Mouse (Mus musculus) cortical plate, adult 2 months (tissue): ENCODE results near the gene Arap2. TPM values are rescaled to one million over a fixed set of nuclear protein-coding genes. Genes with fewer than 3 reads are reported as not detected.

Source experiments
- H3K27ac ChIP-seq: fragments of 200-500 bp; 2 replicates; pipeline ENCODE4 v1.5.1; 2012; ENCODE audit warnings: low read length, control low read depth, inconsistent platforms; ENCODE audit not compliant: insufficient read depth
- H3K4me1 ChIP-seq: fragments of 200-500 bp; 2 replicates; pipeline ENCODE4 v1.6.1; 2011; ENCODE audit warnings: low read length; ENCODE audit not compliant: control insufficient read depth, insufficient read depth
- H3K4me3 ChIP-seq: fragments of 200-500 bp; 2 replicates; pipeline ENCODE4 v1.5.1; 2011; ENCODE audit warnings: mild to moderate bottlenecking, low read length, control low read depth; ENCODE audit not compliant: insufficient read depth
- CTCF ChIP-seq: fragments of 200-500 bp; IDR thresholded peaks from 2 replicates; pipeline ENCODE4 v1.5.1; 2011; ENCODE audit warnings: mild to moderate bottlenecking, control low read depth, low read length; ENCODE audit not compliant: insufficient read depth; ENCODE audit errors: extremely low read depth
- POLR2A ChIP-seq: fragments of 200-500 bp; IDR thresholded peaks from 2 replicates; pipeline ENCODE4 v1.6.1; 2011; ENCODE audit warnings: mild to moderate bottlenecking, low read length, control low read depth; ENCODE audit not compliant: insufficient read depth; ENCODE audit errors: extremely low read depth
- polyA plus RNA-seq: library from polyadenylated mRNA; depleted of rRNA; stranded (reverse); fragments of >200 nt; gene quantifications from 2 replicates; pipeline ENCODE4 v1.2.3, GENCODE M21; 2012; rRNA removed

Arap2 gene
- polyA plus RNA-seq, result 48.1 and 48.5 TPM in 2 replicates

DNA sequence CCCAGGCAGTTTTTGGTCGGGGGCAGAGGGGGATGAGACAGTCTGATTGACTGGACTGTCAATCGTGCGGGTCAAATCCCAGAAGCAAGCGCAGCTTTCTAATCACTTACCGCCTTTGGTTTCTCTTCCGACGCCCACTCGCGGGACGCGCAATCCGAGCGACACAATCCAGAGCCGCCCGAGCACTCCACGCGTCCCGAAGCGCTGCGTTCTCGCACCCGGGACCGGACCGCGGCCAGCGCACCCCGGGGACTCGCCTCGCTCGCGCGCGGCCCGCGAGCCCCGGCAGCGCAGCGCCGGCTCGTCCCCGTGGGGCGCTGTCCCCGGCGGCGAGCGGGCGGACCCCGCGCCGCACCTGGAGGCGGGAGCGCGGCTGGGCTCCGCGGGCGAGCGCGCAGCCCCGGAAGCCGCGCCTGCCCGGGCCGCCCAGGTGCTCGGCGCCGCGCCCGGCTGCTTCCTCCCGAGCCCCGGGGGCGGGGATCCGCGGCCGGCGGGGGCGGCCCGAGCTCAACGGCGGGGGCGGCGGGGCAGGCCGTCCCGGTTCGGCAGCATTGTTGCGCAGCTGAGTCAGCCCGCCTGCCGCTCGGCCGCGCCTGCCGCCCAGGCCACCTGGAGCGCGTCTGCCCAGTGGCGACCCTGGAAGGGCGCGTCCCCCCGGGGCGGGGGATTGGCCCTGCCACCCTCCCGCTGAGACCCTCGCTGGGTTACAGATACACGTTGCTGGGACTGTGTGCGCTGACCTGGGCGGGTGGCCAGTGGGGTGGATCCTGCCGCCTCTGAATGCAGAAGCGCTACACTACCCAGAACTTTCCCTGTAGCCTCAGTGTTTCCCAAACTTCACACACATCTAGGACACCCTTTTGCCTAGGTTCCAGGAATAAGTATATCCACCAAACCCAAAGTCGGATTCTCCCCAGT is at the start of gene Arap2:
Arap2 (minus strand) TSS at position 376 of the 918 bp plus-strand sequence.
- TF ChIP-seq POLR2A, result 0 out of 2 replicates have a peak, but pooled peaks have one; percentile 16
- no peak for TF ChIP-seq CTCF
- Histone ChIP-seq H3K27ac (peak within 1 kb of the TSS; percentile 90), H3K4me1 (peaks cover 7% of the 10 kb centered on the region), H3K4me3 (peak within 1 kb of the TSS; percentile 85)

GRCm38 (mm10) chr5:62815741-62816140 is 49.8 kb upstream of the Arap2 start:
- H3K4me1 ChIP-seq, result no peaks in the 10 kb centered on the region
- H3K4me3 ChIP-seq, result no peak overlapping the region
- H3K27ac ChIP-seq, result no peak overlapping the region
- TF ChIP-seq POLR2A (no peak), CTCF (no peak)

GRCm38 (mm10) chr5:62814072-62814414 is 48.1 kb upstream of the Arap2 start:
- Histone ChIP-seq H3K4me1 (no peaks in the 10 kb centered on the region), H3K27ac (no peak overlapping the region), H3K4me3 (no peak overlapping the region)
- TF ChIP-seq CTCF, result no peak
- no peak for TF ChIP-seq POLR2A

DNA sequence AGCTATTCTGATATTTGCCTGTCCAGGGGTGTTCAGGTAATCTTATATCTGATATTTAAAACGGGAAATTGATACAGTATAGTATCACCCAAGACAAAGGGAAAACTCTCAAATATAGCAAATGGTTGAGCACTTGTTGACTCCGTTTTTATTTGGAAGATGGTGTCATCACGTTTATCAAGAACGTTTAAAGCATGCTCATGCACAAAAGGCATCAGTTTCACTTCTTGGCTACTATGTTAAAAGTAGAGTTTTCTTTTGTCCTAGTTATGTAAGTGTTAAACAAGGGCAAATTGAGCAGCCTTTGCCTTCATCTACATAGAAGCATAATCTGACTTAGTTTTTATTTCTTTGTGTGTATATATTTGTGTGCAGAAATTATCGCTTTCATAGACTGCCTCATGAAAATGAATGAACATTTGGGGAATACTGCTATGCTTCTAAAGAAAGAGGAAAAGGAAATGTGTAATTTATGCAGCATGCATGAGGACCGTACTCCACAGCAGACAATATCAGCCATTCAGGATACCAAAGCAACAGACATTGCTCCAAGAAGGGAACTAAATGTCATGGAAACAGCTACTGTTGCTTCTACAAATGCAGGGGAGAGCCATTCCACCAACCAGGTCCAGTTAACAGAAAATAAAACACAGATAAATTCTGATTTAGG is 47.6 kb upstream of the Arap2 start, which contains the start of gene Dthd1:
Dthd1 (plus strand) TSS at position 422 of the 670 bp plus-strand sequence.
- H3K4me1 ChIP-seq, result no peaks in the 10 kb centered on the region
- no peak within 1 kb of the TSS for H3K27ac ChIP-seq
- TF ChIP-seq CTCF (no peak), POLR2A (no peak)
- H3K4me3 ChIP-seq, result no peak within 1 kb of the TSS

- Histone ChIP-seq H3K4me3 (no peak overlapping the region), H3K4me1 (no peaks in the 10 kb centered on the region), H3K27ac (no peak overlapping the region)
- no peak for TF ChIP-seq CTCF
- TF ChIP-seq POLR2A, result no peak
Measured at GRCm38 (mm10) chr5:62792776-62793175, 26.8 kb upstream of the Arap2 start.

- H3K4me3 ChIP-seq, result no peak overlapping the region
- H3K4me1 ChIP-seq, result no peaks in the 10 kb centered on the region
- no peak for TF ChIP-seq POLR2A
- no peak for TF ChIP-seq CTCF
- no peak overlapping the region for H3K27ac ChIP-seq
Measured at GRCm38 (mm10) chr5:62790921-62791564, 25.1 kb upstream of the Arap2 start.

DNA sequence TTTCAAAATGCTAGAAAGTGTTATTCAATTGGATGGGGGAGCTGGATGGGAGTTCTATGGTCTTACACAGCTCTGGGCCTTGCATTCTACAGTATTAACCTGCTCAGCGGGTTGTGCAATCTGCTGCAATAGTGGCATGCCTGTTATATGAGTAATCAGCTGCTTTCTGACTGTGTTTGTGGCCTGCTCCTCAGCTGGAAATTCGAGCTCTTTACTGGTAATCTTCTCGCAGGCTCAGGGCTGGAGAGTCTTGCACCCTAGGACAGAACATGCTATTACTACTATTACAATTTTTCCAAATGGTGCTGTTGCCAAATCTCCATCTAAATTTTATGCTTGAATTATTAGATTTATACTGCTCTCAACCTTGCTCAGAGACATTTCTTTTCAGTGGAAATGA is 20.9 kb upstream of the Arap2 start:
- Histone ChIP-seq H3K27ac (no peak overlapping the region), H3K4me3 (no peak overlapping the region)
- TF ChIP-seq POLR2A (no peak), CTCF (no peak)

GRCm38 (mm10) chr5:62778682-62779081 is 12.7 kb upstream of the Arap2 start:
- H3K27ac ChIP-seq, result peak overlapping the region; percentile 35; the same call in 1 of the 2 replicates
- no peak overlapping the region for H3K4me3 ChIP-seq
- TF ChIP-seq CTCF, result no peak
- no peak for TF ChIP-seq POLR2A
- peaks cover 4% of the 10 kb centered on the region for H3K4me1 ChIP-seq

More for the DNA sequence above, 20.9 kb upstream of the Arap2 start:
- H3K4me1 ChIP-seq, result no peaks in the 10 kb centered on the region

GRCm38 (mm10) chr5:62777804-62778203 is 11.8 kb upstream of the Arap2 start:
- Histone ChIP-seq H3K4me1 (peaks cover 4% of the 10 kb centered on the region), H3K4me3 (0 out of 2 replicates have a peak overlapping the region, but pooled peaks have one; percentile 23), H3K27ac (no peak overlapping the region)
- no peak for TF ChIP-seq CTCF
- no peak for TF ChIP-seq POLR2A
